Mouse (Mus musculus) embryonic stem cell, embryonic (primary cell): Measurements from ENCODE around the gene Ache.

Experiments used
- CTCF ChIA-PET, 4 experiments: fragments of 300-600 bp in 2 of 4; fragments of 350-600 bp in 2 of 4; sonication (Branson Sonifier 250); formaldehyde crosslinking; loops; one replicate each; lab custom pipeline; 2022; ENCODE audit warnings: inconsistent platforms in 2 of 4; lab: Charles Lee
- POLR2A ChIA-PET, 4 experiments: fragments of 300-600 bp in 2 of 4; fragments of 350-600 bp in 2 of 4; sonication (Branson Sonifier 250); formaldehyde crosslinking; loops; one replicate each; lab custom pipeline; 2022; ENCODE audit warnings: antibody characterized with exemption in 4 of 4, inconsistent platforms in 1 of 4; lab: Charles Lee

Gene Ache

DNA sequence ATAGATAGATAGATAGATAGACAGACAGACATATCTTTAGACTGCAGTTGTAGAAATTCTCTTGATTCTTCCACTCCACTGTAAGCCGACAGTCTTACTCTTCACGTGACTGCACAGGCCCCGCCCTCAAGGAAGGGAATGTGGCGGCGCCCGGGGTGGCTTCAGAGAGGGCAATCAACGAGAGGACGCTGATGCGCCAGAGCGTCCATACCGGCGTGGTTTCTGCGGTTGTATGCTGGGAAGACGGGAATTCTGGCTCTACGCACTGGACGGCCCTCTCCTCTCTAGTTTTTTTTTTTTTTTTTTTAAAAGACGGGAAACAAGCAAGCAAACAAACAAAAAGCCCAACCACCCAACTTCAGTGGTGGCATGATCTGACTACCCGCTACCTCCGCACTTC, 50.9 kb downstream of the Ache start:
- POLR2A ChIA-PET, result interaction anchor here in 3 of 4 experiments (0.8 to 7.2 kb wide), 20 partner anchors 12 to 1376 kb away, joined by 3 to 76 read pairs (median 6); partner anchors contain the start of genes Ephb4 (in 3 of the 3), Pop7 (in 2 of the 3), Ache (in 1 of the 3) and Srrt (in 1 of the 3)

GRCm38 (mm10) chr5:137338663-137339289, 51.5 kb downstream of the Ache start:
- CTCF ChIA-PET, result interaction anchor here in 3 of 4 experiments (0.6 to 1.2 kb wide), 7 partner anchors 11 to 1044 kb away, joined by 3 to 4 read pairs (median 3); partner anchors contain the start of gene Ephb4 (in 1 of the 3)
- POLR2A ChIA-PET, result interaction anchor here in 3 of 4 experiments (0.6 to 7.2 kb wide), 13 partner anchors 11 to 1376 kb away, joined by 3 to 76 read pairs (median 6); partner anchors contain the start of genes Ephb4 (in 3 of the 3), Pop7 (in 1 of the 3), Srrt (in 1 of the 3) and Ufsp1 (in 1 of the 3)

More for the DNA sequence above, 50.9 kb downstream of the Ache start:
- CTCF ChIA-PET, result interaction anchor here (0.6 to 1.6 kb wide), 10 partner anchors 11 to 1043 kb away, joined by 3 to 10 read pairs (median 3); partner anchors contain the start of gene Ephb4 (in 1 of the 4)

- ChIA-PET POLR2A (interaction anchor here in 3 of 4 experiments (0.6 to 7.2 kb wide), 9 partner anchors 10 to 193 kb away, joined by 3 to 76 read pairs (median 3); partner anchors contain the start of genes Ephb4 (in 3 of the 3) and Pop7 (in 1 of the 3)), CTCF (interaction anchor here in 2 of 4 experiments (0.6 to 2.0 kb wide), 4 partner anchors 10 to 163 kb away, joined by 3 to 4 read pairs (median 4); partner anchors contain the start of genes Ephb4 (in 1 of the 2) and Pop7 (in 1 of the 2))
These were observed 52.1 kb downstream of the Ache start for GRCm38 (mm10) chr5:137339290-137339979.

DNA sequence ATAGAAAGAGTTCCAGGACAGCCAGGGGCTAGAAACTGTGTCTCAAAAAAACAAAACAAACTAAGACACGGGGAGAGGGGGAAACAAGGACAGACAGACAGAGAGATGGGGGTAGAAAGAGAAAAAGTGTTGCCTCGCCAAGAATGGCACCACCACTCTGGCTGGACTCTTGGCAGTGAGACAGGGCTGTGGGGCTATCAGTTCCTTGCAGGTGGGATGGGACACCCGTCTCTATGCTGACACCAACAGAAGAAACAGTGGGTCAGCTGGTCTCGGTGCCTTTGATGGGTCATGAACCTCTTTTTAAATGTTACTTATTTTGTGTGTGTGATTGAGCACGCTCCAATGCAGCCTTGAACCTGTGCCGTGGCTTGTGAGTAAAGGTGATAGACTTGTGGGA, 52.9 kb downstream of the Ache start:
- POLR2A ChIA-PET, result interaction anchor here in 2 of 4 experiments (1.1 to 5.2 kb wide), 2 partner anchors 10 to 41 kb away, joined by 3 to 76 read pairs; partner anchors contain the start of gene Ephb4 (in 1 of the 2)
- CTCF ChIA-PET, result interaction anchor here in 2 of 4 experiments (0.7 to 2.0 kb wide), 2 partner anchors 9 to 14 kb away, joined by 3 to 4 read pairs; no protein-coding TSS in a partner anchor

GRCm38 (mm10) chr5:137342407-137343012, 55.2 kb downstream of the Ache start:
- ChIA-PET POLR2A (interaction anchor here in 1 of 4 experiments (0.7 to 1.9 kb wide), 2 partner anchors 14 to 259 kb away, joined by 3 to 5 read pairs; no protein-coding TSS in a partner anchor), CTCF (interaction anchor here in 1 of 4 experiments (0.7 kb wide), 1 partner anchor 1840 kb away, joined by 3 read pairs; no protein-coding TSS in a partner anchor)

DNA sequence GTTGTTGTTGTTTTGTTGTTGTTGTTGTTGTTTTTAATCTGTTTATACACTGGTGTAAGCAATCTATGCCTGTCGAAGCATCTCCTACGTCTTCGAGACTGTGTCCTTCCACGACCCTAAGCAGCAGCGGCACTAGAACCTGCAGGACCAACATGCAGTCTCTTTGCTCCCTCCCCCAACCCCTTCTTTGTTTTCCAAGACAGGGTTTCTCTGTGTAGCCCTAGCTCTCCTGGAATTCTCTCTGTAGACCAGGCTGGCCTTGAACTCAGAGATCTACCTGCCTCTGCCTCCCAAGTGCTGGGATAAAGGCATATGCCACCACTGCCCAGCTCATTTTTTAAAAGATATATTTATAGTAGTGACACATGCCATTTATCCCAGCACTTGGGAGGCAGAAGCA, 56.1 kb downstream of the Ache start:
- ChIA-PET CTCF (interaction anchor here in 2 of 4 experiments (0.6 to 2.1 kb wide), 2 partner anchors 15 to 1834 kb away, joined by 4 to 8 read pairs; no protein-coding TSS in a partner anchor), POLR2A (interaction anchor here in 2 of 4 experiments (0.7 to 1.9 kb wide), 4 partner anchors 9 to 14 kb away, joined by 3 to 7 read pairs (median 4); partner anchors contain the start of gene Slc12a9 (in 1 of the 2))

GRCm38 (mm10) chr5:137343869-137344268, 56.5 kb downstream of the Ache start:
- CTCF ChIA-PET, result interaction anchor here in 3 of 4 experiments (0.6 to 2.1 kb wide), 8 partner anchors 10 to 1834 kb away, joined by 3 to 8 read pairs (median 4); partner anchors contain the start of gene Slc12a9 (in 1 of the 3)
- POLR2A ChIA-PET, result interaction anchor here in 3 of 4 experiments (0.6 to 1.3 kb wide), 7 partner anchors 10 to 224 kb away, joined by 3 to 7 read pairs (median 4); partner anchors contain the start of gene Slc12a9 (in 2 of the 3)
